Mouse (Mus musculus): ENCODE data around the gene Ddx49. TPM values are rescaled to one million over a fixed set of nuclear protein-coding genes. Genes with fewer than 3 reads are reported as not detected.
A peak's percentile ranks its signal among the peaks of the same experiment; 100 is the strongest.

The Ddx49 gene
- total and polyA plus RNA-seq, 3 experiments, result 21.6 to 26.4 (median 24.3) TPM

DNA sequence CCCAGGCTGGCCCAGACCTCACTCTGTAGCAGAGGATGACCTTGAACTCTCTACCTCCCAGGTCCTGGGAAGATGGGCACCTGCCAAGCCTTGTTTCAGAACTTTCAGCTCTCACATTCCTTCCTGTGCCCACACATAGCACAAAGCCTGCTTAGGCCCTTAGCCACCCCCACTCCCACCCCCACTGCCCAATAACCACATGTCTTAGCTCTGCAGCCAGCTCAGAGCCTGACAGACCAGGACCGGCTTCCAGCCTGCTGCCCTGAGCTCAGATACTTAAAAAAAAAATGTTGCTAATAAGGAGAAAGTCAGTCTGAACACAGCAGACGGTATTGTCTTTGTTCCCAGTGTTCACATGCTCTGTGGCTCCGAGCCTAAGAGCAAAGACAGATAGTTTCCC, 21.3 kb downstream of the Ddx49 start:
- H3K27ac ChIP-seq, result no peak overlapping the region
- H3K9ac ChIP-seq (ENCODE audit: low read depth, low read length), result no peak overlapping the region
- H3K36me3 ChIP-seq (ENCODE audit: control insufficient read depth, insufficient read depth, low read length), result no peaks in the 10 kb centered on the region
- H3K4me3 ChIP-seq, result no peak overlapping the region
- H3K4me1 ChIP-seq (ENCODE audit: control insufficient read depth, insufficient read depth, low read length), result peaks cover 17% of the 10 kb centered on the region
- 27% methylated on average over 3 of the region's 3 CpGs for WGBS
- intact Hi-C loops (cut with DNase I), result no loop called here
- DNase-seq, result no peak
- H3K79me2 ChIP-seq (replicated peaks; ENCODE audit: control insufficient read depth, insufficient read depth, low read length), result no peaks in the 10 kb centered on the region
- TF ChIP-seq EP300 (IDR thresholded peaks at IDR 0.05; ENCODE audit: insufficient read depth, low read depth, low read length), result no peak
- no peak for TF ChIP-seq CTCF (IDR thresholded peaks at IDR 0.05)
- no peak for TF ChIP-seq POLR2A (IDR thresholded peaks at IDR 0.05; ENCODE audit: insufficient read depth, low read depth, low read length)
- no peaks in the 10 kb centered on the region for H3K27me3 ChIP-seq (ENCODE audit: control insufficient read depth, insufficient read depth, low read length)

DNA sequence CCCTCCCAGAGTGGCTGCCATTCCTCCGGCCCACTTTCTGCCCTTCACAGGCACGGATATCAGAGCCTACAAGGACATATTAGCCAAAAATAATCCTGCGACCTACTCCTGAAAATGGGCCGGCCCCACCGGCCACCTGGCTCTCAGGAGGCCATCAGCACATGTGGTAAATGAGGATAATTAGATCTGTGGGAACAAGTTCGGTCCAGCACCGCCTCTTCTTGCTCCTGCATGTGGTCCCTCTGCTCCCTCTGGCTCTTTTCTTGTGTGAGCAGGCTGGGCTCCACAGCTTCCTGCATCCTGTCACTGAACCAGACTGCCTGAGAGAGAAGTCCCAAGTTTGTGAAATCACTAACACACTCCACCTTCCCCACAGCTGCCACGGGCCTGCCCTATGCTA, 23.0 kb downstream of the Ddx49 start:
- Histone ChIP-seq H3K27me3 (ENCODE audit: control insufficient read depth, insufficient read depth, low read length) (no peaks in the 10 kb centered on the region), H3K4me1 (ENCODE audit: control insufficient read depth, insufficient read depth, low read length) (peaks cover 14% of the 10 kb centered on the region), H3K9ac (ENCODE audit: low read depth, low read length) (no peak overlapping the region), H3K27ac (peak overlapping the region; percentile 65), H3K4me3 (no peak overlapping the region), H3K36me3 (ENCODE audit: control insufficient read depth, insufficient read depth, low read length) (no peaks in the 10 kb centered on the region), H3K79me2 (replicated peaks; ENCODE audit: control insufficient read depth, insufficient read depth, low read length) (no peaks in the 10 kb centered on the region)
- 20% methylated on average over 8 of the region's 8 CpGs for WGBS
- no peak for DNase-seq
- TF ChIP-seq CTCF (IDR thresholded peaks at IDR 0.05) (no peak), POLR2A (IDR thresholded peaks at IDR 0.05; ENCODE audit: insufficient read depth, low read depth, low read length) (no peak), EP300 (IDR thresholded peaks at IDR 0.05; ENCODE audit: insufficient read depth, low read depth, low read length) (no peak)
- intact Hi-C loops (cut with DNase I), result no loop called here

DNA sequence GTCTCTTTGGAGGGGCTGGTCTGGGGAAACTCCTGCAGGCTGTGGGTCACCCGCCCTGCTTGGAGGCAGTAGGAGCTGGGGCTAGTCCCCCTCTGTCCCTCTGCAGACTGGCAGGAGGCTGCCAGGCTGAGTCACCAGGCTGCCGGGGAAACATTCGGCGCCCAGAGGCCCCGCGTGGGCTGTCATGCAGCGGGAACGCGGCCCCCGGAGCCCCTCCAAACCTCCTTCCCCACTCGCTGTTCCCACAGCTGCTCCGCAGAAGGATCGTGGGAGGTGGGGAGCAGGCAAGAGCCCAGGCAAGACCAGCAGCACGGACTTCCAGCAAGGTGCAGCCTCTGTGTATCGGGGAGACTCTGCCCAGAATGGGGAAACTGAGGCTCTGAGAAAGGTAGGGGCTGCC, 24.1 kb downstream of the Ddx49 start:
- 55% methylated on average over 15 of the region's 15 CpGs for WGBS
- no peak for DNase-seq

DNA sequence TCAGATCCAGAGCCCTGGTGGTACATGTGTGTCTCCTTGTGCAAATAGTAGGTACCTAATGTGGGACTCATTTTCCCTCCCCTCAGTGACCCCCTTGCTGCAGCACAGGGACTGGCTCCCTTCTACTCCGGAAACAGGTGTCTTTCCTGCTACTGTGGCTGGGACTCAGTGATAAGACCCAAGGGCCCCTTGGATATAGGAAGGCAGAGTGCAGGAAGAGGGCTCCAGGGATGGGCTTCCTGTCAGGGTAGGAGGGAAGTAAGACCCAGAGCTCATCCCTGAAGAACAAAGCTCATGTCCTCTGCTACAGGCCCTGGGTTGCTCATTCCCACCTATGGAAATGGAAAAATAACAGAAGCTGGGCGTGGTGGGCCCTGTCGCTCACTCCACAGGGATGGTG, 25.8 kb downstream of the Ddx49 start:
- 51% methylated on average over 3 of the region's 3 CpGs for WGBS
- H3K4me1 ChIP-seq (ENCODE audit: control insufficient read depth, insufficient read depth, low read length), result peaks cover 18% of the 10 kb centered on the region
- DNase-seq, result peak in 1 of 2 experiments; percentile 53

More for the DNA sequence above, 24.1 kb downstream of the Ddx49 start:
- H3K27ac ChIP-seq, result peak overlapping the region; percentile 40
- peaks cover 17% of the 10 kb centered on the region for H3K4me1 ChIP-seq (ENCODE audit: control insufficient read depth, insufficient read depth, low read length)
- no peak for TF ChIP-seq CTCF (IDR thresholded peaks at IDR 0.05)
- TF ChIP-seq POLR2A (IDR thresholded peaks at IDR 0.05; ENCODE audit: insufficient read depth, low read depth, low read length), result no peak
- TF ChIP-seq EP300 (IDR thresholded peaks at IDR 0.05; ENCODE audit: insufficient read depth, low read depth, low read length), result no peak
- no peaks in the 10 kb centered on the region for H3K36me3 ChIP-seq (ENCODE audit: control insufficient read depth, insufficient read depth, low read length)
- H3K79me2 ChIP-seq (replicated peaks; ENCODE audit: control insufficient read depth, insufficient read depth, low read length), result no peaks in the 10 kb centered on the region
- H3K27me3 ChIP-seq (ENCODE audit: control insufficient read depth, insufficient read depth, low read length), result no peaks in the 10 kb centered on the region
- intact Hi-C loops (cut with DNase I), result no loop called here
- H3K9ac ChIP-seq (ENCODE audit: low read depth, low read length), result no peak overlapping the region
- no peak overlapping the region for H3K4me3 ChIP-seq

DNA sequence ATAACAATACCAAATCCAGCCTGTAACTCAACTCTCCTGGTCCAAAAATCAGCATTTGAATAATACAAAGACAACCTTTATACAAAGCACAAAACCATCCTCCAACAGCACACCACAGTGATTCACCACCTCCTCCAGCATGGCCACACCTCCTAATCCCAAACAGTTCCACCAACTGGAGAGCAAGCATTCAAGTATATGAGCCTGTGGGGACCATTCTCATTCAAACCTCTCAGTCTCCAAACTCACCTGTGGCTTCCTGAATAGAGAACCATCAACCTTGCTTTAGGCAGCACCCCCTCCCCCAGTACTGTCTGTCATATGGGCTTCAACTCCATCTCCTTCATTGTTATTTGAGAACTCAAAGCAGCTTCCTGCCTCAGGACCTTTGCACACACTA, 27.9 kb downstream of the Ddx49 start:
- Histone ChIP-seq H3K27me3 (ENCODE audit: control insufficient read depth, insufficient read depth, low read length) (no peaks in the 10 kb centered on the region), H3K4me1 (ENCODE audit: control insufficient read depth, insufficient read depth, low read length) (peaks cover 17% of the 10 kb centered on the region), H3K4me3 (no peak overlapping the region), H3K27ac (no peak overlapping the region), H3K36me3 (ENCODE audit: control insufficient read depth, insufficient read depth, low read length) (no peaks in the 10 kb centered on the region), H3K79me2 (replicated peaks; ENCODE audit: control insufficient read depth, insufficient read depth, low read length) (no peaks in the 10 kb centered on the region), H3K9ac (ENCODE audit: low read depth, low read length) (no peak overlapping the region)
- DNase-seq, result no peak
- intact Hi-C loops (cut with DNase I), result no loop called here
- no peak for TF ChIP-seq CTCF (IDR thresholded peaks at IDR 0.05)
- TF ChIP-seq POLR2A (IDR thresholded peaks at IDR 0.05; ENCODE audit: insufficient read depth, low read depth, low read length), result no peak
- TF ChIP-seq EP300 (IDR thresholded peaks at IDR 0.05; ENCODE audit: insufficient read depth, low read depth, low read length), result no peak

More for the DNA sequence above, 25.8 kb downstream of the Ddx49 start:
- no peak overlapping the region for H3K9ac ChIP-seq (ENCODE audit: low read depth, low read length)
- intact Hi-C loops (cut with DNase I), result no loop called here
- no peaks in the 10 kb centered on the region for H3K27me3 ChIP-seq (ENCODE audit: control insufficient read depth, insufficient read depth, low read length)
- no peaks in the 10 kb centered on the region for H3K79me2 ChIP-seq (replicated peaks; ENCODE audit: control insufficient read depth, insufficient read depth, low read length)
- H3K27ac ChIP-seq, result peak overlapping the region; percentile 71
- TF ChIP-seq POLR2A (IDR thresholded peaks at IDR 0.05; ENCODE audit: insufficient read depth, low read depth, low read length) (peak; percentile 51; the same call in 1 of the 2 replicates), CTCF (IDR thresholded peaks at IDR 0.05) (no peak), EP300 (IDR thresholded peaks at IDR 0.05; ENCODE audit: insufficient read depth, low read depth, low read length) (peak; percentile 81)
- no peak overlapping the region for H3K4me3 ChIP-seq
- H3K36me3 ChIP-seq (ENCODE audit: control insufficient read depth, insufficient read depth, low read length), result no peaks in the 10 kb centered on the region

DNA sequence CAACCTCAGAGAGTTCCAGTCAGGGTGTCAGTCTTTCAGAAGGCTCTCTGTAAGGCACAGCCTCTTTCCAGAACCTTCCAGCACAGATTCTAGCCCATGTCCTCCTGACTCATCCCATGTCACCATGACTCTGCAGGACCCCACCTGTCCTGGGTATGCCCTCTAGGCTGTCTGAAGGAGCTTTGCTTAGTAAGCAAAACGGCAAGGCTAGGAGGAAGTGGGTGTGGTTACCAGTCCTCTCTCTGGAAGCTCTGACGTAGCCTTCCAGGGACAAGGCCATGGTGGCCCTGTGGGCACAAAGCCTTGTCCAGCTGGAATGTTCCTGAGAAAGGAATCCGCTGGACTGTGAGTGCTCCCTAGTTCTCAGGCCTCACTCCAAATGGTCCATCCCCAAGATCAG, 29.3 kb downstream of the Ddx49 start:
- no peaks in the 10 kb centered on the region for H3K36me3 ChIP-seq (ENCODE audit: control insufficient read depth, insufficient read depth, low read length)
- peaks cover 13% of the 10 kb centered on the region for H3K4me1 ChIP-seq (ENCODE audit: control insufficient read depth, insufficient read depth, low read length)
- TF ChIP-seq EP300 (IDR thresholded peaks at IDR 0.05; ENCODE audit: insufficient read depth, low read depth, low read length) (no peak), POLR2A (IDR thresholded peaks at IDR 0.05; ENCODE audit: insufficient read depth, low read depth, low read length) (no peak), CTCF (IDR thresholded peaks at IDR 0.05) (no peak)
- DNase-seq, result peak in 1 of 2 experiments; percentile 46
- no peaks in the 10 kb centered on the region for H3K79me2 ChIP-seq (replicated peaks; ENCODE audit: control insufficient read depth, insufficient read depth, low read length)
- WGBS, result 27% methylated on average over 3 of the region's 3 CpGs
- no peak overlapping the region for H3K4me3 ChIP-seq
- H3K27ac ChIP-seq, result peak overlapping the region; percentile 31
- intact Hi-C loops (cut with DNase I), result no loop called here
- H3K9ac ChIP-seq (ENCODE audit: low read depth, low read length), result no peak overlapping the region
- H3K27me3 ChIP-seq (ENCODE audit: control insufficient read depth, insufficient read depth, low read length), result no peaks in the 10 kb centered on the region

Measured in heart, adult 2 months (tissue).